Mouse (Mus musculus) spleen, adult 2 months (tissue): ENCODE measurements at regions not wholly inside any gene's neighbourhood (a gene's known extent, or its start where the extent isn't known, plus 50 kb on each side); places are given as distances from the start of the nearest gene placed in this dataset.

Experiments
- CTCF ChIP-seq: fragments of 200-500 bp; IDR thresholded peaks from 2 replicates; pipeline ENCODE4 v1.5.1; 2011; ENCODE audit warnings: mild to moderate bottlenecking, inconsistent platforms; ENCODE audit not compliant: insufficient read depth, insufficient read length, insufficient replicate concordance; ENCODE audit errors: extremely low read depth
- POLR2A ChIP-seq: fragments of 200-500 bp; IDR thresholded peaks from 2 replicates; pipeline ENCODE4 v1.6.1; 2011; ENCODE audit warnings: low read depth, low read length, inconsistent platforms

GRCm38 (mm10) chr5:53385513-53386148 lies 80.3 kb upstream of the Rbpj start:
- TF ChIP-seq POLR2A (no peak), CTCF (no peak)
